Mouse (Mus musculus): ENCODE data around the gene A230050P20Rik. TPM values are rescaled to one million over a fixed set of nuclear protein-coding genes. Genes with fewer than 3 reads are reported as not detected.
A peak's percentile ranks its signal among the peaks of the same experiment; 100 is the strongest.

The A230050P20Rik gene
- polyA plus RNA-seq, 1 experiment from 2014 or later, result 15.0 TPM

GRCm38 (mm10) chr9:20890411-20890810 is 22.0 kb downstream of the A230050P20Rik start:
- no peak overlapping the region for H3K4me2 ChIP-seq (replicated peaks)
- no peak overlapping the region for H3K27ac ChIP-seq
- no peak overlapping the region for H3K9ac ChIP-seq
- H3K36me3 ChIP-seq, result peaks cover 51% of the 10 kb centered on the region
- H3K4me1 ChIP-seq (replicated peaks), result peaks cover 14% of the 10 kb centered on the region
- no peaks in the 10 kb centered on the region for H3K9me3 ChIP-seq
- ATAC-seq, result no peak
- WGBS, result 90% methylated on average over 5 of the region's 5 CpGs
- no peak overlapping the region for H3K4me3 ChIP-seq (replicated peaks)
- no peaks in the 10 kb centered on the region for H3K27me3 ChIP-seq (replicated peaks)

- H3K4me2 ChIP-seq (replicated peaks), result no peak overlapping the region
- peaks cover 14% of the 10 kb centered on the region for H3K4me1 ChIP-seq (replicated peaks)
- H3K36me3 ChIP-seq, result peaks cover 61% of the 10 kb centered on the region
- no peak overlapping the region for H3K9ac ChIP-seq
- H3K27ac ChIP-seq, result no peak overlapping the region
- 76% methylated on average over 26 of the region's 26 CpGs for WGBS
- H3K4me3 ChIP-seq (replicated peaks), result no peak overlapping the region
- no peak for ATAC-seq
- no peaks in the 10 kb centered on the region for H3K9me3 ChIP-seq
- H3K27me3 ChIP-seq (replicated peaks), result no peaks in the 10 kb centered on the region
Observed at GRCm38 (mm10) chr9:20891339-20892103, 23.1 kb downstream of the A230050P20Rik start.

- Histone ChIP-seq H3K36me3 (peaks cover 61% of the 10 kb centered on the region), H3K27me3 (replicated peaks) (no peaks in the 10 kb centered on the region), H3K4me1 (replicated peaks) (peaks cover 20% of the 10 kb centered on the region), H3K4me3 (replicated peaks) (no peak overlapping the region), H3K27ac (no peak overlapping the region), H3K9me3 (no peaks in the 10 kb centered on the region), H3K9ac (no peak overlapping the region), H3K4me2 (replicated peaks) (no peak overlapping the region)
- ATAC-seq, result no peak
- 57% methylated on average over 5 of the region's 5 CpGs for WGBS
Observed at GRCm38 (mm10) chr9:20892104-20892653, 23.7 kb downstream of the A230050P20Rik start.

- no peak overlapping the region for H3K4me3 ChIP-seq (replicated peaks)
- no peaks in the 10 kb centered on the region for H3K27me3 ChIP-seq (replicated peaks)
- H3K36me3 ChIP-seq, result peaks cover 61% of the 10 kb centered on the region
- H3K4me2 ChIP-seq (replicated peaks), result no peak overlapping the region
- no peaks in the 10 kb centered on the region for H3K9me3 ChIP-seq
- WGBS, result 60% methylated on average over 5 of the region's 5 CpGs
- ATAC-seq, result no peak
- H3K4me1 ChIP-seq (replicated peaks), result peaks cover 25% of the 10 kb centered on the region
- H3K9ac ChIP-seq, result no peak overlapping the region
- 0 out of 2 replicates have a peak overlapping the region, but pooled peaks have one; percentile 13 for H3K27ac ChIP-seq
Observed at GRCm38 (mm10) chr9:20893069-20893468, 24.6 kb downstream of the A230050P20Rik start.

- Histone ChIP-seq H3K27me3 (replicated peaks) (no peaks in the 10 kb centered on the region), H3K9ac (no peak overlapping the region), H3K4me1 (replicated peaks) (peaks cover 26% of the 10 kb centered on the region), H3K4me3 (replicated peaks) (no peak overlapping the region), H3K36me3 (peaks cover 61% of the 10 kb centered on the region), H3K27ac (no peak overlapping the region), H3K9me3 (no peaks in the 10 kb centered on the region), H3K4me2 (replicated peaks) (no peak overlapping the region)
- WGBS, result 88% methylated on average over 13 of the region's 13 CpGs
- ATAC-seq, result no peak
Observed at GRCm38 (mm10) chr9:20893590-20894343, 25.3 kb downstream of the A230050P20Rik start.

GRCm38 (mm10) chr9:20894629-20895028 is 26.2 kb downstream of the A230050P20Rik start:
- Histone ChIP-seq H3K36me3 (peaks cover 58% of the 10 kb centered on the region), H3K27me3 (replicated peaks) (no peaks in the 10 kb centered on the region), H3K27ac (no peak overlapping the region), H3K4me3 (replicated peaks) (no peak overlapping the region), H3K9me3 (no peaks in the 10 kb centered on the region), H3K4me2 (replicated peaks) (no peak overlapping the region), H3K4me1 (replicated peaks) (peaks cover 24% of the 10 kb centered on the region), H3K9ac (no peak overlapping the region)
- ATAC-seq, result no peak
- WGBS, result 88% methylated on average over 15 of the region's 15 CpGs

GRCm38 (mm10) chr9:20895382-20895781 is 26.9 kb downstream of the A230050P20Rik start:
- H3K4me1 ChIP-seq (replicated peaks), result peaks cover 21% of the 10 kb centered on the region

GRCm38 (mm10) chr9:20897736-20898510 is 29.5 kb downstream of the A230050P20Rik start:
- peaks cover 15% of the 10 kb centered on the region for H3K4me1 ChIP-seq (replicated peaks)
- H3K9me3 ChIP-seq, result no peaks in the 10 kb centered on the region
- ATAC-seq, result peak; percentile 79
- peaks cover 31% of the 10 kb centered on the region for H3K36me3 ChIP-seq
- H3K27me3 ChIP-seq (replicated peaks), result no peaks in the 10 kb centered on the region
- peak overlapping the region; percentile 99 for H3K9ac ChIP-seq
- H3K4me2 ChIP-seq (replicated peaks), result peak overlapping the region; percentile 88
- H3K4me3 ChIP-seq (replicated peaks), result peak overlapping the region; percentile 97
- 4% methylated on average over 37 of the region's 39 CpGs for WGBS
- peak overlapping the region; percentile 44; the same call in 1 of the 2 replicates for H3K27ac ChIP-seq

More at GRCm38 (mm10) chr9:20895382-20895781, 26.9 kb downstream of the A230050P20Rik start:
- H3K4me3 ChIP-seq (replicated peaks), result no peak overlapping the region
- H3K9ac ChIP-seq, result no peak overlapping the region
- no peak overlapping the region for H3K4me2 ChIP-seq (replicated peaks)
- 93% methylated on average over 9 of the region's 9 CpGs for WGBS
- H3K27me3 ChIP-seq (replicated peaks), result no peaks in the 10 kb centered on the region
- H3K36me3 ChIP-seq, result peaks cover 51% of the 10 kb centered on the region
- no peak for ATAC-seq
- H3K27ac ChIP-seq, result no peak overlapping the region
- no peaks in the 10 kb centered on the region for H3K9me3 ChIP-seq

- Histone ChIP-seq H3K27me3 (replicated peaks) (no peaks in the 10 kb centered on the region), H3K9ac (peak within 1 kb of the TSS; percentile 99), H3K9me3 (no peaks in the 10 kb centered on the region), H3K36me3 (peaks cover 28% of the 10 kb centered on the region), H3K27ac (peak within 1 kb of the TSS; percentile 44; the same call in 1 of the 2 replicates), H3K4me2 (replicated peaks) (peak within 1 kb of the TSS; percentile 88), H3K4me1 (replicated peaks) (peaks cover 14% of the 10 kb centered on the region), H3K4me3 (replicated peaks) (peak within 1 kb of the TSS; percentile 97)
- 3% methylated on average over 34 of the region's 34 CpGs for WGBS
- peak; percentile 89 for ATAC-seq
Observed at GRCm38 (mm10) chr9:20898511-20899073, 30.1 kb downstream of the A230050P20Rik start, which contains the start of gene Eif3g. Gene Eif3g, minus strand, starts transcription at chr9:20898623.

- H3K4me3 ChIP-seq (replicated peaks), result no peak overlapping the region
- no peak overlapping the region for H3K4me2 ChIP-seq (replicated peaks)
- peaks cover 14% of the 10 kb centered on the region for H3K4me1 ChIP-seq (replicated peaks)
- H3K9ac ChIP-seq, result no peak overlapping the region
- 13% methylated on average over 13 of the region's 13 CpGs for WGBS
- H3K27ac ChIP-seq, result no peak overlapping the region
- no peaks in the 10 kb centered on the region for H3K9me3 ChIP-seq
- ATAC-seq, result 0 out of 2 replicates have a peak, but pooled peaks have one; percentile 26
- no peaks in the 10 kb centered on the region for H3K27me3 ChIP-seq (replicated peaks)
- H3K36me3 ChIP-seq, result peaks cover 16% of the 10 kb centered on the region
Observed at GRCm38 (mm10) chr9:20901466-20902173, 33.2 kb downstream of the A230050P20Rik start.

GRCm38 (mm10) chr9:20902174-20902491 is 33.7 kb downstream of the A230050P20Rik start:
- Histone ChIP-seq H3K27me3 (replicated peaks) (no peaks in the 10 kb centered on the region), H3K36me3 (peaks cover 20% of the 10 kb centered on the region), H3K4me2 (replicated peaks) (no peak overlapping the region), H3K4me3 (replicated peaks) (no peak overlapping the region), H3K9ac (no peak overlapping the region), H3K27ac (no peak overlapping the region), H3K4me1 (replicated peaks) (peaks cover 9% of the 10 kb centered on the region), H3K9me3 (no peaks in the 10 kb centered on the region)
- no peak for ATAC-seq
- 18% methylated on average over 6 of the region's 6 CpGs for WGBS
